Mouse (Mus musculus): ENCODE data around the gene Gm27021.

Gm27021 gene

DNA sequence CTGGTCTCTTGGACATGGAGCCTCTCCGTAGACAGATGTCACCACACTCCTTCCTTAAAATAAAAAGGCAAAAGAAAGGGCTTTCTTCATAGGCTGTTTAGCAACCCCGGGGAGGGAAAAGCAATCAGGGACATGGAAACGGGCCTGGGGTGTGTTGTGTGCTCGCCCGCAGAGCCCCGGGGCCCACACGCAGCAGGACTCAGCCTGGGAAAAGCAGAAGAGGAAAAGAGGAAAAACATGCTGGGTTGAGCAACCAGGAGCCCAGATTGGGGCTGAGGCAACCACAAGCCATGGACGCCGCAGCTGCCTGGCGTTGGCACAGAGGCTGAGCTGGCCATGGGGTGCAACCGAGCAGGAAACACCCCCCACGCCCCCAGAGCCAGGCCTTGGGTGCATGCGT lies 18.2 kb upstream of the Gm27021 start:
- peak in 1 of 2 experiments; percentile 35 for DNase-seq (ENCODE audit: low spot score in 2 of 2)

GRCm38 (mm10) chr8:120685591-120685990 lies 17.7 kb upstream of the Gm27021 start:
- no peak for DNase-seq (ENCODE audit: low spot score in 2 of 2)

- peak in 1 of 2 experiments; percentile 42 for DNase-seq (ENCODE audit: low spot score in 2 of 2)
These were observed 17.2 kb upstream of the Gm27021 start for GRCm38 (mm10) chr8:120685097-120685496.

DNA sequence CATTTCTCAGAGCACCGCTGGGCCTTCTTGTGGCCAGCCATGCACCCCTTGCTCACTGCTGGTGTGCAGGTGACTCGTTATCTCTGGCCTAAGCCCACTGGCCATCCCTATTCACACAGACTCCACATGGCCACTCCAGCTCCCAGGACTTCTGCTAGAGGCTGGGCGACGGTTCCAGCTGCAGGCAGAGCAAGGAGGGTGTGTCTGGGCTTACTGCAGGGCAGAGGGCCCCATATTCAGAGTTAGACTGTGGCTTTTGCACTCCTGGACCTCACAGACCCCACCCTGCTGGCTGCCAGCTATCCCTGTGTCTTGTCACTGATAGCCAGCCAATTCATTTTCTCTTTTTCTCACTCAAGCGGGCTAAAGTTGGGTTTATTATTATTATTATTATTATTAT lies 16.2 kb upstream of the Gm27021 start:
- DNase-seq (ENCODE audit: low spot score in 2 of 2), result no peak

DNA sequence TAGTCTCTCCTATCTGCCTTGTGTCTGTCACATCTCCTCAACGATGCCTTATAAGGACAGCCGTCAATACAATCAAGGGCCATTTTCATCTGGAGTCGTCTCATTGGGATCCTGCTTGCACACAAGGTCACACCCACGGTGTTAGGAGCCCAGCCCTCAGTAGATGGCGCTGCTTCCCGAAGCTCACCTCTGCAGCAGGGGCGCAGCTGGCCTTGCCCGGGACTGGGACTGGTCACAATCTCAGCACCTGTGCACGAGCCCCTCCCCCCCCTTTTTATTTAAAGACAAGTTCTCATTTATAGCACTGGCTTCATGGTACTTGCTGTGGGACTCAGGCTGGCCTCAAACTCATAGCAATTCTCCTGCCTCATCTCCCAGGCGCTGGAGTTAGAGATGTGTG lies 15.7 kb upstream of the Gm27021 start:
- peak; percentile 81 to 83 for DNase-seq (ENCODE audit: low spot score in 2 of 2)

DNA sequence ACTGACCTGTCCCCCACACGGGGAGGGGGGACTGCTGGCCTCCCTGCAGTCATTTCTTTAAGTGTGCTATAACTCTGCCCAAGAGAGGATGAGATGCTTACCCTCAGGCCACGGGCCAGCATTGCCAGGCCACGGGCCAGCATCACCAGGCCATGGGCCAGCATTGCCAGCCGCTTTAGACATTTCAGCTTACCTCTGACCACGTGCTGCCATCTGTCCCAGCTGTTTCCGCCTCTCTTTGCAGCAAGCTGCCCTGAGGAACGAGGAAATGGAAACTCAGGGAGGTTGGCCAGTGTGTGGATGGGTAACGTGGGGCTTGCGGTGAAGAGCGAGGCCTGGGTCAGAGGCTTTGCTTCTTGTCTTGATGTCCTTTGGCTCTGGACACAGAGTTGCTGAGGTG lies 13.2 kb upstream of the Gm27021 start:
- DNase-seq (ENCODE audit: low spot score in 2 of 2), result peak in 1 of 2 experiments; percentile 32

DNA sequence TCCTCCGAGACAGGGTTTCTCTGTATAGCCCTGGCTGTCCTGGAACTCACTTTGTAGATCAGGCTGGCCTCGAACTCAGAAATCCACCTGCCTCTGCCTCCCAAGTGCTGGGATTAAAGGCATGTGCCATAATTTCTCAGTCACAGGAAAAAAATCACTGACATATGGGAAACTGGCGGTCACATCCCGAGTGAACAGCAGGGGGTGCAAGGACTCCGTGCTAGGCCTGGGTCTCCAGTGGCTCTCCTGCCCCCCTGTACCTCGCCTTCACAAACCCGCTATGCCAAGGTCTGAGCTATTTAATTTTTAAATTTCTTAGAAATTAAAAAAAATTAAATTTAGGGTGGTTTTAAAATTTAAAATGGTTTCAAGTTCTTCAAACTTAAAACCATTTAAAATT lies 12.5 kb upstream of the Gm27021 start:
- peak in 1 of 2 experiments; percentile 39 for DNase-seq (ENCODE audit: low spot score in 2 of 2)

GRCm38 (mm10) chr8:120679629-120680387 lies 11.9 kb upstream of the Gm27021 start:
- no peak for DNase-seq (ENCODE audit: low spot score in 2 of 2)

- peak; percentile 67 to 78 for DNase-seq (ENCODE audit: low spot score in 2 of 2)
These were observed 10.6 kb upstream of the Gm27021 start for GRCm38 (mm10) chr8:120678447-120678846.

GRCm38 (mm10) chr8:120675718-120676117 lies 7.8 kb upstream of the Gm27021 start:
- DNase-seq (ENCODE audit: low spot score in 2 of 2), result no peak

GRCm38 (mm10) chr8:120673298-120673697 lies 5.4 kb upstream of the Gm27021 start:
- no peak for DNase-seq (ENCODE audit: low spot score in 2 of 2)

GRCm38 (mm10) chr8:120672626-120673229 lies 4.8 kb upstream of the Gm27021 start:
- DNase-seq (ENCODE audit: low spot score in 2 of 2), result no peak

DNA sequence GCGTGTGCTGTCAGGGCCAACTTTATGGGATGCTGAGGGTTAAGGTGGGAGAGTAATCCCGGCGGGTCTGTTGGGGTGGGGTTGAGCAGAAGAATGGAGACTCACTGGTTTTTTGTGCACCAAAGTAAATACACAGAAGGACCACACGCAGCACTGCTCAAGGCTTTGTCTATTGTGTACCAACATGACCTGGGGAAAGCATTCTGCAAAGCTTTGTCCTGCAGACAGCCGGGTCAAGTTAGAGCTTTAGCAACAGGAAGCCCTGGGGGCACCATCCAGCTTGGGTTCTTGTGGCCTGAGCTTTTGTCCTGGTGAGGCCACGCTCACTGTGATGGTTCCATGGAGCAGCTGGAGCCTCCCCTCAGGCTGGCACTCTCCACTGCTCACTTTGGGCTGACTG lies 3.9 kb upstream of the Gm27021 start:
- no peak for DNase-seq (ENCODE audit: low spot score in 2 of 2)

DNA sequence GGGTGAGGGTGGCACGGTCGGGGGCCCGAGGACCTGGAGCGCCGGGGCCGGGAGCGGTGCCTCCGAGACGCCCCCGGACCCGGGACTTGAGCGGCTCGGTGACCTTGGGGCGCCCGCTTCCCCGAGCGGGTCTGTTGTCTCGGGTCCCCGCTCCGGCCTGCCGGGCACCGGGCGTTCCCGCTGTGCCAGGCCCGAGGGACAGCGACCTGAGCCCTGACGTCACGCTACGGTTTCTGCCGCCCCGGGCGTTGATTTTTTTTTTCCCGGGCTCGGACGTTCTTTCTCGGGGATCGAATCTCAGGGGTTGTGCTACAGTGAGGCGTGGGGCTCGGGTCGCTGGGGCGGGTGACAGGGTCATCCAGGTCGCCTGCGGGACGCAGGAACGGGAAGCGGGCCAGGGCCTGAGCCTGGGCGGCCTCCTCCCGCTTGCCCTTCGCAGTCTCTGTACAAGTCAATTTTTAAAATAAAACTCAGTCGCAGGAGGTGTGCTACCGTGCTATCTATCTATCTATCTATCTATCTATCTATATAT lies 561 bp upstream of the Gm27021 start, which contains the start of gene Emc8:
TSS of gene Emc8 (minus strand) at position 200 of the 532 bp plus-strand sequence.
- no peak for DNase-seq (ENCODE audit: low spot score in 2 of 2)

- no peak for DNase-seq (ENCODE audit: low spot score in 2 of 2)
These were observed 940 bp downstream of the Gm27021 start for GRCm38 (mm10) chr8:120666807-120667470.

- DNase-seq (ENCODE audit: low spot score in 2 of 2), result peak in 1 of 2 experiments; percentile 22
These were observed 2.0 kb downstream of the Gm27021 start for GRCm38 (mm10) chr8:120665726-120666455.

DNA sequence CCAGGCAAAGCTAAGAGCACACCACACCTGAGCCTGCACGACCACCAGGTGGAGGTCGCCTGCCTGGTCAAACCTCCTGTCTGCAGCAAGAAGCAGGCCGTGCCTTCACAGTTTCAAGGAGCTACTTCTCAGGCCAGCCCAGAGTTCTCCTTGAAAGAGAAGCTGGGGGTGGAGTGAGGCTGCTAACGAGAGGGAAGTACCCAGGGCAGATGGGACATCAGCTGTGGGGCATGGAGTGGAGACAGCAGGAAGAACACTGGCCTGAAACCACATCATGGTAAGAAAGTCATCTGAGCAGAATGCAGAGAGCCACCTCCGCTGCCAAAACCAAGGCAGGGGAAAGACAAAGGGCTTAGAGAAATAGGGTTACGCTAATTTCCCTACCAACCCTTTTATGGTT lies 3.3 kb downstream of the Gm27021 start:
- no peak for DNase-seq (ENCODE audit: low spot score in 2 of 2)

DNA sequence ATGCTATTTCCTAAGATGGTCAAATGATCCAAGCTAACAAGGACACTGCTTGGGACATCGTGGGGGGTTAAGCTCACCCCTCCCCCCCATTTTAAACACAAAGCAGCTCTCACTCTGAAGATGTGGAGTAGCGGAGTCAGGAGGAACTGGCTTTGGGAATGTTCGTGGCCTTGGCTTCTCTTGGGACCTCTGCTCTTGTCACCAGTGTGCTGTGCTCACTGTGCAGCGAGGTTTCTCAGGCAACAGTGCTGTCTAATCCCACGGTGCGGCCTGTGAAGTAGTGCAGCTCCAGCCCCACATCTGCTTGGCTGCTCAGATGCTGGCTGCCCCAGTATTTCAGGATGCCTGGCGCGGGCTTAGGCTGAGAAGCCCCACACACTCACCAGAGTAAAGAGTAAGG lies 10.5 kb downstream of the Gm27021 start:
- DNase-seq (ENCODE audit: low spot score in 2 of 2), result no peak

DNA sequence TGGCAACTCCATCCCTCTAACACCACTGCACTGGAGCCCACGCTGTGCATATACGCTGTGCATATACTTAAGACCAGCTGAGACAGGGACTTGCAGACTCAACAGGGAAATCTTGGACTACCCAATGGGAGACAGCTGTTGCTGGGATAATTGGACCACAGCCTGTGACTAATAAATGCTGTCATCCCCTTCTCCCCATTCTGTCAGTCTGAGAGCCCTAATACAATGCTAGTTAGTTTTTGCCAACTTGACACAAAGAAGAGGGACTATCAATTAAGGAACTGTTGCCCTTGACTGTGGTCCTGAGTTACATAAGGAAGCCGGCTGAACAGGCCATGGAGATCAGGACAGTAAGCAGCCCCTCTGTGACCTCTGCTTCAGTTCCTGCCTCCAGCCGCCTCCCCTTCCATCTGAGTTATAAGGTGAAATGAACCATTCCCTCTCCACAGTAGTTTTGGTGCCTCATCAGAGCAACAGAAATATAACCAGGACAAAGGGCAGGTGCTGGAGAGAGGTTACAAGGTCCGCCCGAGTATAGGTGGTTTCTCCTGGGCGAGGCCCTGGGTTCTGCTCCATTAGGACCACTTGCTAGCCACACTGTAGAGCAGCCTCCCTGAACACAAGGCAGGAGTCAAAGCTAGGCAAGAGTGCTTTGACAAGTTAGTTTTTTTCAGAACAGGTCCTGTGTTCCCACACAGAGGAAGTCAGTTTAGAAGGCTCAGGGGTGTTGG lies 11.4 kb downstream of the Gm27021 start:
- no peak for DNase-seq (ENCODE audit: low spot score in 2 of 2)

- DNase-seq (ENCODE audit: low spot score in 2 of 2), result no peak
These were observed 20.3 kb downstream of the Gm27021 start, which contains the start of gene 1190005I06Rik for GRCm38 (mm10) chr8:120647532-120647931. TSS of gene 1190005I06Rik (minus strand) at chr8:120647632.

- no peak for DNase-seq (ENCODE audit: low spot score in 2 of 2)
These were observed 23.2 kb downstream of the Gm27021 start for GRCm38 (mm10) chr8:120644663-120645062.
